Mouse (Mus musculus): ENCODE data around the gene Fam107b.
"Not testable (repeated sequence)": the region's sequence is repeated elsewhere in the genome, so short reads cannot be mapped to it uniquely, and the experiment has no call there.

Fam107b gene

GRCm38 (mm10) chr2:3658900-3659299 is 88.6 kb downstream of the Fam107b start:
- no peak for DNase-seq (ENCODE audit: extremely low spot score)

- DNase-seq (ENCODE audit: extremely low spot score): no peak
Observed at GRCm38 (mm10) chr2:3659300-3659910, 89.1 kb downstream of the Fam107b start.

GRCm38 (mm10) chr2:3664086-3664485 is 93.8 kb downstream of the Fam107b start:
- no peak for DNase-seq (ENCODE audit: extremely low spot score)

- no peak for DNase-seq (ENCODE audit: extremely low spot score)
Observed at GRCm38 (mm10) chr2:3668682-3669081, 98.4 kb downstream of the Fam107b start.

- no peak for DNase-seq (ENCODE audit: extremely low spot score)
Observed at GRCm38 (mm10) chr2:3669646-3670045, 99.4 kb downstream of the Fam107b start.

GRCm38 (mm10) chr2:3672654-3673367 is 102.5 kb downstream of the Fam107b start:
- DNase-seq (ENCODE audit: extremely low spot score): no peak

- DNase-seq (ENCODE audit: extremely low spot score): no peak
Observed at GRCm38 (mm10) chr2:3675481-3675880, 105.2 kb downstream of the Fam107b start.

- DNase-seq (ENCODE audit: extremely low spot score): no peak
Observed at GRCm38 (mm10) chr2:3682699-3683098, 112.4 kb downstream of the Fam107b start.

- no peak for DNase-seq (ENCODE audit: extremely low spot score)
Observed at GRCm38 (mm10) chr2:3683343-3683742, 113.1 kb downstream of the Fam107b start.

- DNase-seq (ENCODE audit: extremely low spot score): no peak
Observed at GRCm38 (mm10) chr2:3683751-3684229, 113.5 kb downstream of the Fam107b start.

- no peak for DNase-seq (ENCODE audit: extremely low spot score)
Observed at GRCm38 (mm10) chr2:3690221-3690620, 119.9 kb downstream of the Fam107b start.

- no peak for DNase-seq (ENCODE audit: extremely low spot score)
Observed at GRCm38 (mm10) chr2:3692833-3693232, 122.5 kb downstream of the Fam107b start.

GRCm38 (mm10) chr2:3695900-3696299 is 125.6 kb downstream of the Fam107b start:
- no peak for DNase-seq (ENCODE audit: extremely low spot score)

- no peak for DNase-seq (ENCODE audit: extremely low spot score)
Observed at GRCm38 (mm10) chr2:3700368-3700767, 130.1 kb downstream of the Fam107b start.

- DNase-seq (ENCODE audit: extremely low spot score): no peak
Observed at GRCm38 (mm10) chr2:3702640-3703190, 132.4 kb downstream of the Fam107b start.

- DNase-seq (ENCODE audit: extremely low spot score): no peak
Observed at GRCm38 (mm10) chr2:3703806-3704205, 133.5 kb downstream of the Fam107b start.

- no peak for DNase-seq (ENCODE audit: extremely low spot score)
Observed at GRCm38 (mm10) chr2:3704311-3705162, 134.2 kb downstream of the Fam107b start.

GRCm38 (mm10) chr2:3705283-3705682 is 135.0 kb downstream of the Fam107b start:
- not testable (repeated sequence) for DNase-seq (ENCODE audit: extremely low spot score)

- no peak for DNase-seq (ENCODE audit: extremely low spot score)
Observed at GRCm38 (mm10) chr2:3707236-3707635, 136.9 kb downstream of the Fam107b start.

- no peak for DNase-seq (ENCODE audit: extremely low spot score)
Observed at GRCm38 (mm10) chr2:3708621-3709020, 138.3 kb downstream of the Fam107b start.

GRCm38 (mm10) chr2:3709882-3710281 is 139.6 kb downstream of the Fam107b start:
- no peak for DNase-seq (ENCODE audit: extremely low spot score)

- DNase-seq (ENCODE audit: extremely low spot score): no peak
Observed at GRCm38 (mm10) chr2:3710521-3710920, 140.2 kb downstream of the Fam107b start.
